In the genomic region with DNA sequence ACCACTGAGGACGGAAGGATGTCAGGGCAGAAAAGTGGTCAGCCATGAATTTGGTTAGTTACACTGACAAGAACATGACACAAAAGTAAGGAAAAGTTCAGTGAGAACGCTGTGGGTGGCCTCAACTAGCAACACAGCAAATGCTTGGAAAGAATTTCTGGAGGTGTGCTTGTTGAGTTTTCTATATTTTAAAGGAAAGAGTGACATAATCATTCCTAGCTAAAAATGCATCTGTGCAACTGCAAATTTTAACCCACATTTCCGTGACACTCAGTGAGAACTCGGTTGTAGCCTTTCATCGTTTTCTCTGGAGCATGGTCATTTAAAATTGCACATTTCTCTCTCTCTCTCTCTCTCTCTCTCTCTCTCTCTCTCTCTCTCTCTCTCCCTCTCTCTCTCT, we compare ENCODE assay signal across 15 mouse cellular contexts.
DNase-seq lines count a peak whose midpoint lies in the region.
"Had no signal": no experiment of that assay in that cellular context is flagged by ENCODE, and none has a peak within 500 bp of the region (broad histone marks: within the 10 kb centered on the region; RNA-seq: fewer than 3 reads in every experiment).

No protein-coding gene starts in this region.

- DNase-seq in frontal cortex, adult 2 months (ENCODE audit: extremely low spot score in 1 of 2, low spot score in 1 of 2): peak; percentile 23 to 39
- DNase-seq in frontal cortex, postnatal 10 days (ENCODE audit: low spot score in 2 of 2): no peak
- DNase-seq in right cerebral cortex, adult 18-20 months: peak; percentile 23
- DNase-seq in right cerebral cortex, postnatal 14 days: no peak
- DNase-seq in brain, adult 2 months (ENCODE audit: low read depth, low spot score): peak; percentile 55
- peak; percentile 39 for DNase-seq in telencephalon, adult 2 months (ENCODE audit: low read depth, low spot score)
- no peak for DNase-seq in heart, postnatal 14 days
- DNase-seq: adrenal gland, adult 2 months; adrenal gland, postnatal 10 days; adrenal gland, postnatal 25 days; cerebellum, adult 11-12 months; cerebellum, adult 2 months; cerebellum, adult 9-10 months; cerebellum, postnatal 10 days; cerebellum, postnatal 25 days had no signal

- intact Hi-C loops in heart, postnatal 14 days (cut with DNase I): no loop called here

Comparison
In these comparisons a context has a peak if more than half of its experiments do, and no peak if none do; other contexts are left out.
1. DNase-seq: peak in frontal cortex, adult 2 months (2 of 2), right cerebral cortex, adult 18-20 months (single experiment), brain, adult 2 months (single experiment) and telencephalon, adult 2 months (single experiment); none in frontal cortex, postnatal 10 days (0 of 2), right cerebral cortex, postnatal 14 days (single experiment) and heart, postnatal 14 days (0 of 2).